Mouse (Mus musculus) bone marrow macrophage, adult 2 months (primary cell): ENCODE measurements around the gene Disp3. TPM values are rescaled to one million over a fixed set of nuclear protein-coding genes. Genes with fewer than 3 reads are reported as not detected.

Experiments
- H3K27ac ChIP-seq: 2 replicates; pipeline ENCODE4 v1.5.1; 2012; ENCODE audit warnings: low read depth, low read length; ENCODE audit not compliant: insufficient read depth
- H3K4me1 ChIP-seq: 2 replicates; pipeline ENCODE4 v1.6.1; 2012; ENCODE audit warnings: low read length; ENCODE audit not compliant: control insufficient read depth, insufficient read depth
- H3K4me3 ChIP-seq: 2 replicates; pipeline ENCODE4 v1.5.1; 2012; ENCODE audit warnings: mild to moderate bottlenecking, low read length, moderate library complexity; ENCODE audit not compliant: insufficient read depth
- CTCF ChIP-seq: IDR thresholded peaks from 2 replicates; pipeline ENCODE4 v1.5.1; 2012; ENCODE audit warnings: low read depth, mild to moderate bottlenecking, low read length, moderate library complexity
- POLR2A ChIP-seq: IDR thresholded peaks from 2 replicates; pipeline ENCODE4 v1.6.1; 2012; ENCODE audit warnings: mild to moderate bottlenecking, low read depth, low read length, borderline replicate concordance
- polyA plus RNA-seq: library from polyadenylated mRNA; stranded (reverse); fragments of >200 nt; gene quantifications from 2 replicates; pipeline ENCODE4 v1.2.4, GENCODE M21; 2012; ENCODE audit not compliant: missing spikeins, insufficient read depth, insufficient read length

The Disp3 gene
- polyA plus RNA-seq, 1 experiment, result not detected

DNA sequence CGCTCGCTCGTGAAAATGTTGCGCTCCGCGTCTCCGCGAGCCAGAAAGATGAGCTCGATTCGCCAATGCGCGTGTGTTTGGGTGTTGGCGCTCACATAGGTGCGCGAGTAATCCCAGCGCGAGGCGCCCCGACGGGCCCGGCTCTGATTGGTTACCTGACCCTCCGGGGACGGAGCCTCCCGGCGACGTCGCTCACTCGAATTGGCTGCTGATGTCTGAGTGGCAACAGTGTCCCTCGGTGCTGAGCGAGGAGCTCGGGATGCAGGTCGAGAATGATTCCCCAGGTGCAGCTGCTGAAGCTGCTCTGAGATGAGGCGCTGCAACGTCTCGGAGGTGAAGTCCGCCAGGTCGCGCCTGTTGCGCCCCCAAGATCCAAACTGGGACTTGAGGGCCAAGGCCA, 16.1 kb downstream of the Disp3 start:
- TF ChIP-seq POLR2A, result no peak
- TF ChIP-seq CTCF, result no peak
- no peak overlapping the region for H3K4me3 ChIP-seq
- no peak overlapping the region for H3K27ac ChIP-seq

DNA sequence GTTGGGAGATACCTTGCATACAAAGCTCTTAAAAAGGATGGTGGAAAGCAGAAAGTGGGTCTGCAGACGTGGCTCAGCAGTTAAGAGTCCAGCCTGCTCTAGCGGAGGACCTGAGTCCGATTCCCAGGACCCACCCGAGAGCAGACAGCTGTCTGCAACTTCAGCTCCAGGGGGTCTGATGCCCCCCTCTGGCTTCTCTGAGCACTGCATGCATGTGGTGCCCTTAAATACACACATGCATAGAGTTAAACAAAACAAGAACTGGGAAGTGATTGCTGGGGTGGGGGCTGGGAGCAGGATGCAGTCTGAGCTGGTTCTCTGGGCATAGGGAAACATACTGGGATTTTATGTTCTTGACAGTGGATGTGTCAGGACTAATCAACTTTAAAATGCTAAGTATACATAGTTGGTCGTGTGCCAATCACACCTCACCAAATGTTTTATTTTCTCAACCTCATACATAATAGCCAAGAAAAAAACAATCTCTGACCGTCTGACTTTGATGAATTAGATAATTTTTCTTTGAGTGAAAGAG, 20.7 kb downstream of the Disp3 start:
- TF ChIP-seq POLR2A (no peak), CTCF (no peak)
- H3K27ac ChIP-seq, result no peak overlapping the region
- no peak overlapping the region for H3K4me3 ChIP-seq
- no peaks in the 10 kb centered on the region for H3K4me1 ChIP-seq

More for the DNA sequence above, 16.1 kb downstream of the Disp3 start:
- H3K4me1 ChIP-seq, result no peaks in the 10 kb centered on the region

DNA sequence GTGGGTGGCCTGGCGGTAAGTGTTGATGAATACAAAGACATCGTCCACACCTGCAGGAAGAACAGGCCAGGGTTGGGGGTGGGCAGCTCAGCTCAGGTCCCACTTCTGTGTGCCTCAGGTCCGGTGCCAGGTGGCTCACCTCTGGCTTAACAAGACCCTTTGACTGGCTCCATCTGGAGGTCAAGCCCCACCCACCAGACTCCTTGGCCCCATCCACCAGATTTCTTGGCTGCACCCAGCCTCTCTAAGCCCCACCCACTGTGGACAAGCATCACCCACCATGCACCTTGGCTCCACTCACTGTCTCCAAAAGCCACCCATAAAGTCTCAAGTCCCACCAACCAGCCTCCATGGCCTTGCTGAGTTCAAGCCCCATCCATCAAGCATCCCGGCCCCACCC, 27.8 kb downstream of the Disp3 start:
- TF ChIP-seq CTCF (no peak), POLR2A (no peak)
- no peak overlapping the region for H3K27ac ChIP-seq
- H3K4me1 ChIP-seq, result peaks cover 14% of the 10 kb centered on the region
- H3K4me3 ChIP-seq, result no peak overlapping the region

DNA sequence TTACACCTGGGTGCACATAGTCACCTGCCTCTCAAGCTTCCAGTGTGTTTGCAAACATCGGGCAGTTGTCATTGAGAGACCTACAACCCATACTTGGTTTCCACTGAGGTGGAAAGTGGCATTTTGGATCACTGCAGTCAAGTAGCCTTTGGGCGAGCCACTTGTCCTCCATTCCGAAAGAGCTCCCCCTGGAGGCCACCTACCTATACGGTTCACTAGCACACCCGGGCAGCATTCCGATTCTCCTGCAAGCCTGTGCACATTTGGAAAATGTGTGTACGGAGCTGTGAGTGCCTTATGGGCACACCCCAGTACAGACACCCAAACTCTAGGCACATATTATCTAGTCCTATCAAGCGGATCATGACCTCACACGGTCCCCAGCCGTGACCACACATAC, 38.4 kb downstream of the Disp3 start:
- H3K27ac ChIP-seq, result no peak overlapping the region
- H3K4me3 ChIP-seq, result no peak overlapping the region
- TF ChIP-seq POLR2A, result no peak
- peak; percentile 58 for TF ChIP-seq CTCF
- peaks cover 8% of the 10 kb centered on the region for H3K4me1 ChIP-seq

DNA sequence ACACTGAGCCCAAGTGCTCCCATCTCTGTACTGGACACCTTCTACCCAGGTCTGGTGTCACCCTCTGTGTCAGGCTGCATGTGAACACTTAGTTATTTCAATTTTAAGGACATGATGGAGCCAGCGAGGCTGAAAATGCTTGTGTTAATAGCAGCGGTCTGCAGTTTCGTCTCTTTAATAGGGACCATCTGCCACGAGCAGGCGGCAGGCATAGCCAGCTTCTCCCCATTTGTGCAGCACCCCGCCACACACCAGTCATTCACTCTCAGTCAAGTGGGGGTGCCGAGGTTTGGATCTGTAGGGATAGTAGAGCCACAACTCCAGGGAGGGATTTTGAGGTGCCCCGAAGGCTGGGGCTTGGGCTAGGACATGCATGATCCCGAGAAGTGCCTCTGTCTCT, 47.4 kb downstream of the Disp3 start:
- H3K4me1 ChIP-seq, result no peaks in the 10 kb centered on the region
- TF ChIP-seq CTCF (no peak), POLR2A (no peak)
- no peak overlapping the region for H3K27ac ChIP-seq
- H3K4me3 ChIP-seq, result no peak overlapping the region

DNA sequence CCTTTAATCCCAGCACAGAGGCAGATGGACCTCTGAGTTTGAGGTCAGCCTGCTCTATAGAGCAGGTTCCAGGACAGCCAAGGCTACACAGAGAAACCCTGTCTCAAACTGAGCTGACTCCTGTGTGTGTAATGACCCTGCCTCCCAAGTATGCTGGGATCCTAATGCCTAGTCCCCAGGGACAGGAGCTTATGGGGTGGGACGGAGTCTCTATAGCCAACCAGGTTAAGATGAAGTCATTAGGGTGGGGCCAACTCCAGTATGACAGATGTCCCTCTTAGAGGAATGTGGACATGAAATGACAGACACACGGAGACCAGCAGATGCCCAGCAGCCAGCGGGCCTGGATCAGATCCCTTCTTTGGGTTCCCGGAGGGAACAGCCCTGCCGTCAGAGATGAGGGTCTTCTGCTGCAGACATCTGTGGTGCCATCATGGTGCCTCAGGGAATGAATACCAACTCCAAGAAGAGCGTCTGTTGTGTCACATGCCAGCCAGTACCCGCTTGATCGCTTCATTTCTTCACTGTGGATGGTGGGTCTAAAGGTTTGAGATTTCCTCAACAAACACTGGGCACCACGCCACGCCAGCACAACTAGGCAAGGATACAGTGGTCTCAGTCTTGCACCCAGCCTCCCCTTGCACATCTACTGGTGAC, 48.2 kb downstream of the Disp3 start:
- no peak overlapping the region for H3K4me3 ChIP-seq
- no peaks in the 10 kb centered on the region for H3K4me1 ChIP-seq
- H3K27ac ChIP-seq, result no peak overlapping the region
- TF ChIP-seq POLR2A (no peak), CTCF (no peak)

DNA sequence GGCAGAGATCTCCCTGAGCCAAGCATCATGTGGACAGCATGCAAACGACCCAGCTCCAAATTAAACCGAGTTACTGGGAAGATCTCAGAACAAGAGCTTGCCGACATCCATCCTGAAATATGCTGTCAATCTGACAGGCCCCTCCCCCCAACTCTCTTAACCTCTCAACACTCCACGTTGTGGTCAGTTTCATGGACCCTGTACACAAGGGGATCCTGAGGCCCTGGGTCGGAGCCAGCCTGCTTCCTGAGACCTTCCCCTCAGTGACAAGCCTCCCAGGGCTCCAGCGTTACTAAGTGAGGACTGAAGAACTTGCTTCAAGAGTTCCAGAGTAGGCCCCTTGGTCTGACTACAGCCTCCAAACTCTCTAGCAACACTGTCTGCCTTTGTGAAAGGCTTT, 48.8 kb downstream of the Disp3 start:
- no peak for TF ChIP-seq CTCF
- no peak for TF ChIP-seq POLR2A
- no peaks in the 10 kb centered on the region for H3K4me1 ChIP-seq
- no peak overlapping the region for H3K4me3 ChIP-seq
- H3K27ac ChIP-seq, result no peak overlapping the region

DNA sequence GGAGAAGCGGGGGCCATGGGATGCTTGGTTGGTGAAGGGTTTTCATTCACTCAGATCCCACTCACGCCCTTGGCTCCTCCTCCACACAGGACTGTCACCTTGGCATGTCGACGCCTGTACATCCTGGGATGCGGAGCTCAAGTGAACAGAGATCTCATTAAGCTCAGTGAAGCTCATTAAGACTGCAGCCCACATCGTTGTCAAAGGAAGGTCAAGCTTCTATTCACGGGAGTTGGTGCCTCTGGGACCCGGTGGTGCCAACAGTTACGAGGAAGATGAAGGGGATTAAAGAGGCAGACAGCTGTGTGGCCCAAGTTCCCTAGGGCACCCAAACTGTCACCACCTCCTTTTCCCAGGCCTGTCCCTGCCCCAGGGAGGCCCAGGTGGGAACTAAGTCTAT, 49.5 kb downstream of the Disp3 start:
- H3K4me1 ChIP-seq, result no peaks in the 10 kb centered on the region
- no peak for TF ChIP-seq POLR2A
- no peak for TF ChIP-seq CTCF
- H3K4me3 ChIP-seq, result no peak overlapping the region
- no peak overlapping the region for H3K27ac ChIP-seq

DNA sequence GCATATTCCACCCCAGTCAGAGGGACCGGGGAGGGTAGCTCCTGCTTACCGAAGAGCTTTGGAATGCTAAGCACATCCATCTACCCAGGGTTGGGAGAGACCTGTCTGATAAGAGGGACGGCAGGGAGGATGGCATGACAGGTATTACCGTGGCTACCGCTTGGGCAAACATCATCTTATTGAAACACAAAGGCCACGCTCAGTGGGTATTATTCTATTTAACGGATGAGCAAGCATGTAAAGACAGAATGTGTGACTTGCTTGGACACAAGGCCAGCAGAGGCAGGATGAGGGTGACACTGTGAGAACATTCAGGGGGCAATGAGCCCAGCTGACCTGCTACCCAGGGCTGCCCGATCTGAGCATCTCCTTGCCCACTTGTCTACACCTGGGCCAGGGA, 51.1 kb downstream of the Disp3 start:
- no peak overlapping the region for H3K4me3 ChIP-seq
- TF ChIP-seq CTCF (no peak), POLR2A (no peak)
- H3K4me1 ChIP-seq, result no peaks in the 10 kb centered on the region
- no peak overlapping the region for H3K27ac ChIP-seq

DNA sequence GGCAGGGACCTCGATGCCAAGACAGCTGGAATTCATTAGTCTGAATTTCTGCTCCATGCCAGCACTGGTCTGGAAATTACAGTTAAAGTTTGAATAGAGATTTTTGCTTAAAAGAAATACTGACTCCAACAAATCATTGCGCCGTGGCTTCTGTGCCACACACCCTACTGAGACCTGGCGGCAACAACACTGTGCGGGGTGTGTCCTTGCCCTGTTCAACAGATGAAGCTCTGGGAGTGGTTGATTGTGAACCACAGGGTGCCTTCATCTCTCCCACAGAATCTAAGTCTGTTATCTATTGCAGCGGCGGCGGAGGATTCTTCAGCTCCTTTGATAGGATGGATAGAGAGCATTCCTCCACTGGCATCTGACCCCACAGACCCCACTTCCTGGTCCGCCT, 54.7 kb downstream of the Disp3 start:
- no peaks in the 10 kb centered on the region for H3K4me1 ChIP-seq
- H3K4me3 ChIP-seq, result no peak overlapping the region
- TF ChIP-seq POLR2A (no peak), CTCF (no peak)
- no peak overlapping the region for H3K27ac ChIP-seq
